Mouse (Mus musculus) adrenal gland, postnatal 14 days (tissue): ENCODE measurements around the gene Gm13199. TPM values are rescaled to one million over a fixed set of nuclear protein-coding genes. Genes with fewer than 3 reads are reported as not detected.

ENCODE experiments used
- DNase-seq: peaks from one replicate; pipeline ENCODE4 v3.0.0; 2021; ENCODE audit warnings: mixed read lengths
- long read RNA-seq, 2 experiments: library from polyadenylated mRNA; stranded (forward); transcript quantifications; one replicate each; pipeline ENCODE4 v2.0.0; 2021
- total RNA-seq: library from RNA; stranded (reverse); gene quantifications from 2 replicates; pipeline ENCODE4 v1.2.3, GENCODE M21; 2021

The Gm13199 gene
- 0.86 and 1.4 TPM in 2 replicates for total RNA-seq
- long read RNA-seq, experiment 1, partial matches to known transcripts: 0 of 1 reads
- long read RNA-seq, experiment 1, other reads (novel, unspliced or antisense): 1 of 1 reads
- long read RNA-seq, experiment 2: 0 reads

DNA sequence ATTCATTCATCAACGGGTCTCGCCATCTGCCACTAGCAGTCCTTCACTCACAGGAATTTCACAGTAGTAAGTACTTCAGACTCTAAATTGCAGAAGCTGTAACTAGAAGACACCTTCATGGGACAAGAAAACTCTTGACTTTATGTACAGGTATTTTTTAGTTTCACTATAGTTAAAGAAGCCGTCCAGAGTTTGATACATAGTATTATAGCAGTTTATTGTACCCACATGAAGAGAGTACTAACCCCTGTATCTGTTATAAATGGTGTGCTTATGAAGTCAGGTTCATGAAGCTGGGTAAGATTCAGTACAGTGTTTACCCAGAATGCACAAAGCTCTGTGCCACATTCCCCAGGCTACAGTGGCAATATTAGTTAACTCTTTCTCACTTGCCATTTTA is at the start of gene Gm13199:
Gene Gm13199, minus strand, starts transcription at position 101 of the 400 bp plus-strand sequence.
- no peak for DNase-seq

DNA sequence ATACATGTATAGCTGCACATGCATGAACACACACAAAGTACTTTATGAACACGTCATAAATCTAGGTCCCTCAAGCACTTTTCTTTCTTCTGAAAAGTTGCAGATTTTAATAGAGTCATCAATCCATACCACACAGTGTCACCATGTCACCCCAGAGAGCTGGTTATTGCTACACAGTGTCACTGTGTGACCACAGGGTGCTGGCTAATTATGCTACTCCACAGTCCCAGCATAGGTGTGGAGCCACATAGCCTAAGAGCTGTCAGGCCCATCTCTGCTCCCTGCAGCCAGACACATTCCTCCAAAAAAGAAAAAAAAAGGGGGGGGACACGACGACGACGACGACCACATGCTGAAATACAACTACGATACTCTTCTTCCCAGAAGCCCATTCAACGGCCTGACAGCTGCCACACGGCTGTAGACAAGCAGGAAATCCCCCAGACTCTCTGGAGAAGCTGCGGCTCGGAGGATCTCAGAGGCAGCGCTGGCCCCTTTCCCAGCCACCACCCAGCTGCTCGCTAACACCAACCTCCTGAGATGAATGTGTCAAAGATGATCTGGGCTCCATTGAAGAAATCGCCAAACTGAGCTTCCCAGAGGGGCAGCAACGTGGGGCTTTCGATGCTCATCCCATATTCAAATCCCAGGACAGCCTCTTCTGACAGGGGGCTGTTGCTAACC is 48.7 kb upstream of the Gm13199 start:
- DNase-seq: no peak

DNA sequence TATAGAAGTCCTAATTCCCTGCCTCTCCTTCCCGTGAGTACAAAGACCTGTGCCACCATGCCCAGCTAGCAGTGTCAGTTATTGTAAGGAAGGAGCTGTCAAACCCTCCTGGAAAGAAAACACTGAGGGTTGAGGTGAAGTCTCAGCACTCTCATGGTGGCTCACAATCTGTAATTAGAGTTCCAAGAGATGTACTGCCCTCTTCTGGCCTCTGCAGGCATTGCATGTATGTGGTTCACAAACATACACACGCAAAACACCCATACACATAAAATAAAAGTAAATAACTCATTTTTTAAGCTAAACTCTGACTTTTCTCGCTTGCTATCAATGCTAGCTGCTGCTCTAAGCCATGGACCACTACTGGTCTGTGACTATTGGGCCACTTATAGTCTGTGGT is 43.9 kb upstream of the Gm13199 start:
- peak; percentile 70 for DNase-seq

DNA sequence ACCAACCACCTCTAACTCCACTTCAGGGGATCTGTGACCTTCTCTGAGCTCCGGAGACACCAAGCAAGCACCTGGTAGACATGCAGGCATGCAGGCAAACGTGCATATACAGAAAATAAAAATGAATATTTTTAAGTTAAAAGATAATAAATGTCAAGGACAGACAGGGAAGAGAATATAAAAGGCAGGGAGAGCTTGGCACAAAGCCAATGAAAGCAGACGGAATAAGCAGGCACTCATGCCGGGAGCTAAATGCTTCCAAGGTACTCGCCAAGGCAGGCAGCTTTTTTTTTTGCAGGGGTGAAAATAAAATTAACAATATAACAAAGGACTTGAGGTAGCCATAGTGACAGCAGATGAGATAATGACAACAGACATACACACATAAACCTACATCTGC is 43.4 kb upstream of the Gm13199 start:
- DNase-seq: peak; percentile 76

DNA sequence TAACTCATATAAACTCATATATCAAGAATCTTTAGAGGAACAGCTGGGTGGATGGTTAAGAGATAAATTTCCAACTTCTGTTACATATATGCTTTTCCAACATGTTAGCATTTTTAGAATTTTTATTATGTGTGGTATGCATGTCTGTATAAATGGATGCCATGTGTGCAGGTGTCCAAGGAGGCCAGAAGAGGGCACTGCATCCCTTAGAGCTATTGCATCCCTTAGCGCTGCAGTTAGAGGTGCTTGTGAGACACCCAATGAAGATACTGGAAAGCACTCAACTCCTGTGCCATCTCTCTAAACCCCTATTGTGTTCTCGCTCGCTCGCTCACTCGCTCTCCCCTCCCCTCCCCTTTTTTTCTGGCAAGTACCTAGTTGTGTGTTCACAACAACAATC is 37.4 kb upstream of the Gm13199 start:
- DNase-seq: peak; percentile 66

DNA sequence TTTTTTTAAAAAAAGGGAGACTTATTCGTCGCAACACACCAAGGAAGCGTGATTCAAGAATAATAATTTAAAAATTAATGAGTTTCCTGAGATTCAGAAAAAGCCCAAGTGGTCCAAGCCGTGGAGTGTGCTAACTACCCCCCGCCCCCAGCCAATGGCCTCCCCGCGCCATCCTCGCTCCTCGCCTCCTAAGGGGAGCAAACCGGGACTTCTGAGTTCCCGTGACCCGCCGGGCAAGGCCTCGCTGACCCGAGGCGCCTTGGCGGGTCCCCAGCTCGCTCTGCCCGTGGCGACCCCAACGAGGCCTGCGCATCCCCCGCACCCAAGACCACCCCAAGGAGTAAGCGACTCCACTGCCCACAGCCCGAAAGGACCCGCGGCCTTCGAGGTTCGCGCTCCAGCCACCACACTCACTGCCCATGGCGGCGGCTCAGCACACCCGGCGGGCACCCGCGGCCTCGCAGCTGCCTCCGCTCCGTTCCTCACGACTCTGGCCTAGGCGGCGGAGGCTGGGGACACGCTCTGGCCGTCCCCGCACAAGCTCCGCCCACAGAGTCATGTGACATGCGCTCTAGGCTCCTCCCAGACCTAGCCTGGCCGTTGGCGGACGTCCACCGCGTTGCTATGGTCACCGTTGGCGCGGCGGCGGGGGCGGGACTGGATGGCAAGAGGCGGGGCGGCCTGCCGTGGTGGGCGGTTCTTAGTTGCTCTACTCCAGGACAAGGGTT is 32.3 kb upstream of the Gm13199 start, which contains the start of gene Sec61a2:
Gene Sec61a2, minus strand, starts transcription at position 590 of the 728 bp plus-strand sequence.
- peak; percentile 100 for DNase-seq

DNA sequence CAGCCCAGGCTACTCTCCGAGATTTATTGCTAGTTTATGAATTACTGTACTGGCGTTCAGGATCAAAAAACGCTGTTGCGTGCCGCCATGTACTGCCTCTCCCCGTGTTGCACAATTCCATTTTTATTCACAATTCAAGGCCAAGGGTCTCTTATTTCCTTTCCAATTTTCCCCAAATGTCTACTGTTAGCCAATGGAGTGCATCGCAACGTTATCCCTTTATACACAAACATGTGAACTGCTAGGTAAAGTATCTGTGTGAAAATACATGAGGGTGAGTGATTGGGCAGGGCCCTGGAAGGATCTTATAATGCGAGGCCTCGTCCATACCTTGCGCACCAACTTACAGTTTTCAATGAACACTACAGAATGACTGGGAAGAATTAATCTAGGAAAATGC is 31.6 kb upstream of the Gm13199 start:
- DNase-seq: peak; percentile 33

DNA sequence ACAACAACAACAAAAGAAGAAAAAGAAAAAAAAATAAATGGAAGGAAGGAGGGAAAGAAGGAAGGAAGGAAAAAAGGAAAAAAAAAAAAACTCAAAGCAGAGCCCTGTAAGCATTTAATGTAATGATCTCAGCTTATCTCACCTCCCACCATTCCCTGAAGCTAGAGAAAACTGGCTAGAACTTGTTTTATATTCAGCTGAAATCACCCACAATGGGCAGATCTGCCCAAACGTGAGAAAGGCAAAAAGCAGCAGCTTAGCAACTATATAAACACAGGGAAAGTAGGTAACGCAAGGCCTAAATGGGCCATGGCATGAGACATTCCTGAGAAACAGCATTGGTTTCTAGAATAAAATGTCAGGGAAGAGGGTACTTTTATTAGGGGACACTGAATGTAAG is 26.7 kb upstream of the Gm13199 start:
- no peak for DNase-seq

DNA sequence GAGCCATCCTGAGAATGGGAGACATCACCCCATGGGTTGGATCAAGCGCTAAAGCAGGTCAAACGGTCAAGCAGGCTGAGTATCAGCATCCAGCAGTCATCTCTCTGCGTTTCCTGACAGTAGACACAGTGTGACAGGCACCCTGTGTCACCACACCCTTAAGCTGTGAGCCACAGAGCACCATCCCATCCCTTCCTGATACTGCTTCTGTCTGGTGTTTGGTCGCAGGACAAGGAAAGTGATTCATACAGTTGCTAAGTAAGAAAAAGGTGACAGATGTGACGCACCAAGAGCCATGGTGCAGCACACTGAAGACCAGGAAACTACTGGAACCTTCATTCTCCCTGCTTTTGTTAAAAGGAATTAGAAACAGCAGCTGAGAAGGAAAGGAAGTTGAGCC is 26.1 kb upstream of the Gm13199 start:
- no peak for DNase-seq

DNA sequence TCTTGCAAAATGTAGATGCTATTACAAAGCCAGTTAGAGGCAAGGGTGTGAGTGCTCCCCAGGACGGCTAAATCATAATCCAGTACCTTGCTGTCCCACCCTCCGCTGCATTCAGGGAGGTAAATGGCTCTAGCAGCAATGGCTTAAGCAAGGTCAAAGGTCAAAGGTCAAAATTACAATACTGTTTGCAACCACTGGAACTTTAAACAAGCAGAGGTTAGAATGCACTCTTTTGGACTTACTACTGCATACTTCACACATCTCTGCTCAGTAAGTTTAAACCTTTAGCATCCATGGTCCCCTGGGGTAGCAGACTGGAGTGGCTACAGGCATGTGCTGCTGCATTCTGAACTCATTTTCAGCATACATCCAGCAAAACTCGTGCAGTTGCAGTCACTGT is 14.7 kb upstream of the Gm13199 start:
- DNase-seq: no peak

DNA sequence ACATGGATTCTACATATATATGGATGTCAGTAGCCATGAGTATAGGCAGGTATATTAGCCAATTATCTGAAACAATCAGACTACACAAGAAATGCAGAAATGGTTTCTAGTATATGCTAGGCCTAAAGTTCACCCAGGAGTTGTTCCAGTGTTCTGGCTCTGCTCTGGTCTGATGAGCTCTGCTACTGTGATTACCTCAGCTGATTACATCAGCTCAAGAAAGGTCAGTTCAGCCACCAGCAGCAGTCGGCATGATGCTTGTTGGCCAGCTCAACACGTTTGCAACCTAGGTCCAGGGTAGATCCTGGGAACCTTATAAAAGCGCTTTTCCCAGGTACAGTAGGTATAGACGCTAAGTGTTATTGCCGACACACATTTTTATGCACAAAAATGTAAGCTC is 7.0 kb upstream of the Gm13199 start:
- DNase-seq: no peak

DNA sequence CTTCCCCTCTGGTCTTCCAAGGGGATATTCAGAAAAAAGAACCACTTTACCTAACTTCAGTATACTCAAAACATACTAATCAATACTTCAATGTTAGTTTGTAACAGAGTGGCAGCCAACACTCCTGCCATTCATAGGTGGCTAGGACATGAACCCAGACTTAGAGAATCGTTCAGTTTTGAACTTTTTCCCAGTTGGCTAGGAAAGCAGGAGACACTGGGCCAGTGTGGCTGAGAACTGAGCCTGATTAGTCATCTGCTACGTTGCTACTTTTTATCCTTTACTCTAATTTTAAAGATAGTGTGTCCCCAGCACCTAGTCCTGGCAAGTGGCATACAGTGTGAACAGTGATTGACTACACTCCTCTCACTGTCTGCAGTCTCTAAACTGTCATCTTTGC is 4.9 kb upstream of the Gm13199 start:
- DNase-seq: no peak

DNA sequence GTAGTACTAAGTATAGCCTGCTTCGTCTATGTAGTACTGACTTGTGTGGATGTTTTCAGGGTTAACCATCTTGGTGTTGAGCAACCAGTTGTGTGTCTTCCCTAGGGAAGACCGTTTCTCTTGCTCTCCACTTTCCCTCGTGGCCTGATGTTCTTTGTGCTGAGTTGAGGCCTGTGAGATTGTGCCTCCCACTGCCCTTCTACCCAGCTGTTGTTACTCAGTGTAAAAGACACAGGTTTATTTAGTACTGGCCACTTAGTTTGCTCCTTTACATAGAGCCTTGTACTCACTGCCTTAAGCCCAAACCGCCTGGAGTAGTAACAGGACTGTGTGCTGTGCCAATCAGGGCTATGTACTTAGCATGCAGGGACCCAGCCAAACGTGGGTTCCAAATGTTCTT is 10.9 kb downstream of the Gm13199 start:
- DNase-seq: no peak

DNA sequence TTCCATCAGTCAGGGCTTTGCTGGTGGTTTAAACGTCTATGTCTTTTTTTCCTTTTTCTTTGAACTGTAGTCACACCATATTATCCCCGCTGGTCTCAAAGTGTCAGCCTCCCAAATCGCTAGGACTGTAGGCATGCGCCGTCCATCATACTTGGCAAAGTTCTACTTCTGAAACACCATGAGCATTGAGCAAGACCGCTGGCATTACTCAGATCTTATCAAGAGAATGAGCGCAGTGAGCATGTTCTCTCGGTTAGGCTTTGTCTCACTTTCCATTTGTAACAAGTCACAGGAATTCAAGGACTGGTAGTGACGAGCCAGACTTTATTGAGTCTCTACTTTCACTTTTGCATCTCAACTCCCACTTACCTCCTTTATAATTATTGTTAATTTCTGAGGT is 11.6 kb downstream of the Gm13199 start:
- peak; percentile 77 for DNase-seq

DNA sequence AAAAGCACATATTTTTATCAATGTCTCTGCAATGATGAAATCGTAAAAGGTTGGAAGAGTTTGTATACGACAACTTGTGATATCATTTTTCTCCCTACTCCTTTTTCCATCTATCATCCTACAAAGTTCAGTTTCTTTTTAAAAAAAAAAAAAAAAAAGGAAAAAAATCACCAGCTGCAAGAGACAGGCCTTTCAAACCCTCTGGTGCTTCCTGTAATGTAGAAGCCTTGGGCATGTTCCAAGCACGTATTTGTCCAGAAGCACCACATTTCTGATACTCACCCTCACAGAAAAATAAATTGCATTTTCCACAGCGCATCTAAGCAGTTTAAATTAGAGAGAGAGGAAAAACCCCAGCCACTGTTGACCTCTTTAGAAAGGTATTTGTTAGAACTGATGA is 16.9 kb downstream of the Gm13199 start:
- no peak for DNase-seq

DNA sequence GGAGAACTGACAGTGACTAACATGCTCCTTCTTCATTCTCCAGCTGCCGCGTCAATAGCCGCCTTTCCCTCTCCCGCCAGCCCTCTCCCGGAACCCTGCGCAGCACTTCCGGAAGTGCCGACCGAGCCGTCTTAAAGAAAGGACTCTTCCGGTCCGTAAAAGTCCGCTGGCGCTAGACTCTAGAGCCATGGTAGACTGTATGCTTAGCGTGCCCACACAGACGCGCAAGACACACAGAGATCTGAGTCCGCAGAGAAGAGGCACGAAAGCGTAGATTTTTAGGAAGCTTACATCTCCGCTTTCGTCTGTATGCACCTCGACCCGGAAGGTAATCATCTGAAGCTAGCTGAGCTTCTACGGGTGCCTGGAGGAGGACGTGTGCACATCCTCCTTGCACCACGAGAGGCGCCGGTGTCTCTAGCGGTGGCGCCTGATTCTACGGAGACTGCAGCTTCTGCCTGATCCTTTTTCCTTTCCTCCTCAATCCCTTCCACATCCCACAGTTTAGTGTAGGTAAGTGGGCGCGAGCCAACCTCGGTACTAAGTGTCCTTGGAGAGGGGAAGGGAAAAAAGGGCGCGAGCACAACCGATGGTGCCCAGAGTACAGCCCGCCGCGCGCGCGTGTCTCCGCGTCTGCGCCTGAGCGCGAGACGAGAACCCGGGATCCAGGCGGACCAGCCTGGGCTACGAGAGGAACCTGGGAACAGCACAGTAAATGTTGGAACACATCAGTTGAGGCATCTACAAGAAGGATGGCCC is 17.7 kb downstream of the Gm13199 start, which contains the start of the genes Nudt5 and Cdc123:
Gene Nudt5, plus strand, starts transcription at position 147 of the 759 bp plus-strand sequence.
Gene Cdc123, minus strand, starts transcription at position 292 of the 759 bp plus-strand sequence.
- peak; percentile 92 for DNase-seq

DNA sequence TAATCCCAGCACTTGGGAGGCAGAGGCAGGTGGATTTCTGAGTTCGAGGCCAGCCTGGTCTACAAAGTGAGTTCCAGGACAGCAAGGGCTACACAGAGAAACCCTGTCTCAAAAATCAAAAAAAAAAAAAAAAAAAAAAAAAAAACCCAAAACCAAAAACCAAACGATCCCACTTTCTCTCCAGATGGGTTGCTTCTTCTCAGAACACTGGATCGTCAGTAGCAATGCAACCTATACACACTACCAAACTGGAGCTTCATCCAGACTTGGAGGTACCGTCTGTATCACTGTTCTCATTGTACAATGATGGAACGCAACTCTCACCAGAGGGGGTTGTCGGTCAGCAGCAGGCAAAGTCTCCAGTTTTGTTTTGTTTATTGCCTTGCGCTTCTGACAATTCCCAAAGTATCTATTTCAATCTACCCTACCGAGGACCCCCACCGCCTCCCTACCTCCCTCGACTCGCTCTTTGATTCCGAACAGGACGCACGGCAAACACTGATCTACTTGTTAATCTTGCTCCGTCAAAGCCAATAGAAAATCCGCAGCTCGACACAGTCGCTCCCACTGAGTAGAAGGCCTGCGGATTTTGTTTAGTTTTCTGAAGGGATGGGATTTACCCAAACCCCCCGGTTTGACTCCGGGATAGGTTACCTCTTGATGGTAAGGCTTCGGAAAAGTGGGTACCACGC is 18.4 kb downstream of the Gm13199 start:
- DNase-seq: no peak

DNA sequence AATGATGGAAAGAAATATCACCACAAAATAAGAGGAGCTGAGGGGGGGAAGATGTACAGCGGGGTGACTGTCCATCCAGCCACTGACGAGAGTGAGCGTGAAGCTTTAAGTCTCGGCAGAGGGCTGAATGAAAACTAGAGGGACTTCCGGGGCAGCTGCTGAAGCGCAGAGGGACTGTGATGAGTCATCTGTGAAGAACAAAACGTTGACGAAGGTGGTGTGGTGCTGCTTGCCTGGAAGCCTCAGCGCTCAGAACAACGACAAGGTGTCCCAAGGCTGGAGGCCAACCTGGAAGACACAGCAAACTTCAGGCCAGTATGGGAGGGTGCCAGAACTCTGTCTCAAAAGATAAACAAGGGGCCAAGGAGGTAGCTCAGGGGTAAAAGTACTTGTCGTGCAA is 21.9 kb downstream of the Gm13199 start:
- no peak for DNase-seq

DNA sequence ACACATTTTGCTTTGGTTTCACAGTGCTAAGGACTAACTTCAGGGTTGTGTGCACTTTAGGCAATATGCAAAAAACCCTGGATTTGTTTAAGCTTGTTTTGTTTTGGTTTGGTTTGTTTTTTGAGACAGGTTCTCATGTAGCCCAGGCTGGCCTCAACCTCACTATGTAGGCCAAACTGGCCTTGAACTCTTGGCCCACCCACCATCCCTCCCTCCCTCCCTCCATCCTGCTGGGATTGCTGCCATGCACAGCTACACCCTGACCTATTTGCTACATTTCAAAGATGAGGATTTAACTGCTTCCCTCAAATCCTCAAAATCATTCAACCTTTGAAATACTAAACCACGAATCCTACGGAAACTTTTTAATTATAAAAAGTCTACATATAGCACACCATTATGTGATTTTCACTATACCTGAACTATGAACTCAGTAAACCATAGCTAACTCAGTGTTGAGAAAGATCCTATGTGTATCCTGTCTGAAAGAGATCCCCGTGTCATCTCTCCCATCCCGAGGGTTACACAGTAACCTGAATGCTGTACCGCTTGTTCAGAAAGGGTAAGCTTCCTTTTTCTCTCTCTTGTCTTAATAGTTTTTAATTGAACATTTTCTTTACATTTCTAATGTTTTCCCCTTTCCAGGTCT is 37.3 kb downstream of the Gm13199 start:
- no peak for DNase-seq

DNA sequence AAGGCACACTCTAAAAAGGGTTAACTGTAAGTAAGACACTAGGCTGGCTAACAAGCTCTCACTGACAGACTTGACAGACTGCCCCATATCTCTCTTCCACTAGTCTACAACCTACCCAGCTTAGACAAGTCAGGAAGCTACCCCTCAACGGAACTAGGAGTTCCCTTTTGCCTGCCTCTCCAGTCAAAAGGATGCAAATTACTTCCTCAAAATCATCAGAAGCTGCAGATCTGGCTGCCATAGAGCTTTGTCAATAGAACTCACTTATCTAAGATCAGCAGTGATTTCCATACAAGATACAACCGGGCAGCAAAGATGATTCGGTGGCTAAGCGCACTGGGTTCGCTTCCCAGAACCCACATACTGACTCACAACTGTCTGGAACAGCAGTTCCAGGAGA is 38.0 kb downstream of the Gm13199 start:
- no peak for DNase-seq

DNA sequence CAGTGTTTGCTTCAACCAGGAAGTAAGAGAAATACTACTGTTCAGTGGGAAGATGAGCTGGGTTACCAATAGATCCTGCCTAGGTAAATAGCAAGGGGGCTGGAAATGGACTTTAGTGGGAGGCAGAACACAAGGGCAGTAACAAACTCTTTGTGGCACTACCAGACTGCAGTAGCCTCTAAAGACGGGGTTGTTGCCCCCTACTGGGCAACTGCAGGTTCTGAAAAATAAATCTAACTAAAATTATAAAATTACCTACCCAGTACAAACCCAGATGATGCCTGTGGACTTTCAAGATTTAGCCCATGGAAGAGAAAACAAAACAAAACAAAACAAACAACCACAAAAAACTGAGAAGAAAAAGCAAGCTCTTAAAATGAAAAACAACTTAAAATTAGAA is 38.5 kb downstream of the Gm13199 start:
- no peak for DNase-seq

DNA sequence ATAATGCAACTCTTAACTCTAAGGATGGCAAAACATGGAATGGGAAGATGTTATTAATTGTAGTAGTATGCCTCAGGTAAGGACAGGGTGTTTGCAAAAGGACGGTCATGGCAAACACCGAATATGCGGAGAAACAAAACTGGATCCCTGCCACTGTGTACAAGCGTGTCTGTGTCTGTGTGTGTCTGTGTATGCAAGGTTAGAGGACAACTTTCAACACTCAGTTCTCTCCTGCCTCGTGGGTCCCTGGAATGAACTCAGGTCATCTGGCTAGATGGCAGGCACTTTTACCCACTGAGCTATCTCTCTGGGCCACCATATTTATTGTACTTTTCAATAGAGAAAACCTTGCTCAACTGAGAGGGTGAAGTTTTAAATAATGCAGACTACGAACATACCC is 40.3 kb downstream of the Gm13199 start:
- no peak for DNase-seq
